Mouse (Mus musculus): ENCODE measurements around the gene Serpind1.

DNA sequence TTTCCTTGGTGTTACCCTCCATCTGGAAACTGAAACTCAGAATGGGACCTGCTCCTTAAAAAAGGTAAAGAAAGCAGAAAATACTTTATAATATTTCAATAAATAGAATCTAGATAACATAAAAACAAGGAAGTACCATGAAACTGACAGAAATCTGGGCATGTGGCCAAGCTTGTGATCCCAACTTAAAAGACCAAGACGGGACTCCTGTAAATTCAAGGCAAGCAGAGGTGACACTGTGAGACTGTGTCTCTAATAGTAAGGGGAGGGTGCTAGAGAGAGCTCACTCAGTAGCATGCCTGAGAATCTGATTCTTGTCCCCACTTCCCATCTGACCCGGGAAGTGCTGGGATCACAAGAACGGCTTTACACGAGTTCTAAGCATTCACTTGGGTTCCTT lies 61.6 kb downstream of the Serpind1 start:
- TF ChIP-seq USF1 (IDR thresholded peaks at IDR 0.05; ENCODE audit: low read depth): no peak
- TF ChIP-seq CTCF (IDR thresholded peaks at IDR 0.05; ENCODE audit: control insufficient read depth, insufficient read depth, insufficient read length): no peak
- TF ChIP-seq CEBPB (IDR thresholded peaks at IDR 0.05; ENCODE audit: low read depth): no peak
- no peak for TF ChIP-seq MAX (IDR thresholded peaks at IDR 0.05)
- TF ChIP-seq MYOD1 (IDR thresholded peaks at IDR 0.05; ENCODE audit: control insufficient read depth, insufficient read length, low read depth): no peak
